Mouse (Mus musculus) embryo, embryonic 10.5 days (tissue): ENCODE results near the gene Sh2d7.

Source experiments
- DNase-seq: peaks from one replicate; pipeline ENCODE4 v3.0.0-alpha.2; 2015; ENCODE audit warnings: low spot score

The Sh2d7 gene

GRCm38 (mm10) chr9:54538684-54539083, at the start of gene Sh2d7:
Sh2d7 (plus strand) TSS chr9:54538984.
- no peak for DNase-seq

- DNase-seq = no peak
Measured at GRCm38 (mm10) chr9:54489599-54489998, 49.2 kb upstream of the Sh2d7 start.

GRCm38 (mm10) chr9:54490431-54490830, 48.4 kb upstream of the Sh2d7 start:
- DNase-seq = no peak

GRCm38 (mm10) chr9:54499291-54499690, 39.5 kb upstream of the Sh2d7 start:
- DNase-seq = no peak

- DNase-seq = no peak
Measured at GRCm38 (mm10) chr9:54499791-54500190, 39.0 kb upstream of the Sh2d7 start.

GRCm38 (mm10) chr9:54500832-54501452, 37.8 kb upstream of the Sh2d7 start:
- DNase-seq = peak; percentile 43

- DNase-seq = peak; percentile 96
Measured at GRCm38 (mm10) chr9:54501453-54502110, 37.2 kb upstream of the Sh2d7 start, which contains the start of gene Dmxl2. Dmxl2 (minus strand) TSS chr9:54501626.

GRCm38 (mm10) chr9:54502111-54502495, 36.7 kb upstream of the Sh2d7 start:
- no peak for DNase-seq

- peak; percentile 18 for DNase-seq
Measured at GRCm38 (mm10) chr9:54502873-54503272, 35.9 kb upstream of the Sh2d7 start.

GRCm38 (mm10) chr9:54515991-54516390, 22.8 kb upstream of the Sh2d7 start:
- no peak for DNase-seq

- DNase-seq = no peak
Measured at GRCm38 (mm10) chr9:54518921-54519320, 19.9 kb upstream of the Sh2d7 start.

- no peak for DNase-seq
Measured at GRCm38 (mm10) chr9:54520286-54520685, 18.5 kb upstream of the Sh2d7 start.

- DNase-seq = no peak
Measured at GRCm38 (mm10) chr9:54527694-54528093, 11.1 kb upstream of the Sh2d7 start.

- no peak for DNase-seq
Measured at GRCm38 (mm10) chr9:54529950-54530349, 8.8 kb upstream of the Sh2d7 start.

GRCm38 (mm10) chr9:54530836-54531235, 7.9 kb upstream of the Sh2d7 start:
- DNase-seq = no peak

- DNase-seq = no peak
Measured at GRCm38 (mm10) chr9:54531421-54531820, 7.4 kb upstream of the Sh2d7 start.

- no peak for DNase-seq
Measured at GRCm38 (mm10) chr9:54532926-54533325, 5.9 kb upstream of the Sh2d7 start.

- no peak for DNase-seq
Measured at GRCm38 (mm10) chr9:54533975-54534374, 4.8 kb upstream of the Sh2d7 start.

- DNase-seq = no peak
Measured at GRCm38 (mm10) chr9:54536236-54536635, 2.5 kb upstream of the Sh2d7 start.

- no peak for DNase-seq
Measured at GRCm38 (mm10) chr9:54537030-54537429, 1.8 kb upstream of the Sh2d7 start.

GRCm38 (mm10) chr9:54537480-54537879, 1.3 kb upstream of the Sh2d7 start:
- no peak for DNase-seq

- no peak for DNase-seq
Measured at GRCm38 (mm10) chr9:54538244-54538643, 540 bp upstream of the Sh2d7 start.

- no peak for DNase-seq
Measured at GRCm38 (mm10) chr9:54540801-54541200, 2.0 kb downstream of the Sh2d7 start.
